Mouse (Mus musculus): ENCODE results near the gene Fndc10. TPM values are rescaled to one million over a fixed set of nuclear protein-coding genes. Genes with fewer than 3 reads are reported as not detected.
A peak's percentile ranks its signal among the peaks of the same experiment; 100 is the strongest.

Fndc10 gene
- polyA plus RNA-seq, 1 experiment from 2014 or later = 12.1 TPM

- no peak for TF ChIP-seq CTCF (IDR thresholded peaks at IDR 0.05; ENCODE audit: low read depth)
- Histone ChIP-seq H3K27me3 (ENCODE audit: insufficient read depth, low read length) (no peaks in the 10 kb centered on the region), H3K36me3 (ENCODE audit: insufficient read depth, low read length) (no peaks in the 10 kb centered on the region), H3K9ac (ENCODE audit: low read depth, low read length) (no peak overlapping the region), H3K4me2 (ENCODE audit: low read length) (no peak overlapping the region), H3K9me3 (replicated peaks; ENCODE audit: low read length) (no peaks in the 10 kb centered on the region), H3K4me3 (replicated peaks; ENCODE audit: low read depth, low read length) (no peak overlapping the region), H3K4me1 (replicated peaks; ENCODE audit: insufficient read depth, low read length) (0 out of 2 replicates have a peak, but pooled peaks cover 6% of the 10 kb centered on the region), H3K27ac (no peak overlapping the region)
- DNase-seq (ENCODE audit: low spot score) (no peak), ATAC-seq (replicated peaks; ENCODE audit: low FRiP score, low read depth) (no peak)
- WGBS = 77% methylated on average over 4 of the region's 4 CpGs
These were observed 1.5 kb downstream of the Fndc10 start for GRCm38 (mm10) chr4:155695531-155696062.

GRCm38 (mm10) chr4:155696261-155697255 is 2.4 kb downstream of the Fndc10 start:
- DNase-seq (ENCODE audit: low spot score) = no peak
- 64% methylated on average over 16 of the region's 16 CpGs for WGBS
- Histone ChIP-seq H3K36me3 (ENCODE audit: insufficient read depth, low read length) (no peaks in the 10 kb centered on the region), H3K27me3 (ENCODE audit: insufficient read depth, low read length) (no peaks in the 10 kb centered on the region), H3K4me3 (replicated peaks; ENCODE audit: low read depth, low read length) (no peak overlapping the region), H3K4me1 (replicated peaks; ENCODE audit: insufficient read depth, low read length) (0 out of 2 replicates have a peak, but pooled peaks cover 6% of the 10 kb centered on the region), H3K27ac (no peak overlapping the region), H3K4me2 (ENCODE audit: low read length) (no peak overlapping the region), H3K9me3 (replicated peaks; ENCODE audit: low read length) (no peaks in the 10 kb centered on the region), H3K9ac (ENCODE audit: low read depth, low read length) (no peak overlapping the region)
- ATAC-seq (replicated peaks; ENCODE audit: low FRiP score, low read depth) = no peak
- no peak for TF ChIP-seq CTCF (IDR thresholded peaks at IDR 0.05; ENCODE audit: low read depth)

- ATAC-seq (replicated peaks; ENCODE audit: low FRiP score, low read depth) = no peak
- Histone ChIP-seq H3K27me3 (ENCODE audit: insufficient read depth, low read length) (no peaks in the 10 kb centered on the region), H3K4me3 (replicated peaks; ENCODE audit: low read depth, low read length) (no peak overlapping the region), H3K4me2 (ENCODE audit: low read length) (no peak overlapping the region), H3K27ac (no peak overlapping the region), H3K36me3 (ENCODE audit: insufficient read depth, low read length) (no peaks in the 10 kb centered on the region), H3K9ac (ENCODE audit: low read depth, low read length) (no peak overlapping the region), H3K4me1 (replicated peaks; ENCODE audit: insufficient read depth, low read length) (no peaks in the 10 kb centered on the region), H3K9me3 (replicated peaks; ENCODE audit: low read length) (no peaks in the 10 kb centered on the region)
- peak; percentile 87 for TF ChIP-seq CTCF (IDR thresholded peaks at IDR 0.05; ENCODE audit: low read depth)
- peak; percentile 73 for DNase-seq (ENCODE audit: low spot score)
These were observed 6.3 kb downstream of the Fndc10 start for GRCm38 (mm10) chr4:155700425-155700824.

GRCm38 (mm10) chr4:155703425-155703929 is 9.3 kb downstream of the Fndc10 start:
- Histone ChIP-seq H3K9ac (ENCODE audit: low read depth, low read length) (no peak overlapping the region), H3K9me3 (replicated peaks; ENCODE audit: low read length) (no peaks in the 10 kb centered on the region), H3K36me3 (ENCODE audit: insufficient read depth, low read length) (no peaks in the 10 kb centered on the region), H3K27ac (no peak overlapping the region), H3K4me1 (replicated peaks; ENCODE audit: insufficient read depth, low read length) (0 out of 2 replicates have a peak, but pooled peaks cover 5% of the 10 kb centered on the region), H3K4me2 (ENCODE audit: low read length) (no peak overlapping the region), H3K27me3 (ENCODE audit: insufficient read depth, low read length) (no peaks in the 10 kb centered on the region), H3K4me3 (replicated peaks; ENCODE audit: low read depth, low read length) (no peak overlapping the region)
- no peak for TF ChIP-seq CTCF (IDR thresholded peaks at IDR 0.05; ENCODE audit: low read depth)
- ATAC-seq (replicated peaks; ENCODE audit: low FRiP score, low read depth) (no peak), DNase-seq (ENCODE audit: low spot score) (no peak)
- 99% methylated on average over 4 of the region's 4 CpGs for WGBS

- peak within 1 kb of the TSS; percentile 74 for H3K4me2 ChIP-seq (ENCODE audit: low read length)
- H3K27ac ChIP-seq = peak within 1 kb of the TSS; percentile 98
- 0 out of 2 replicates have a peak, but pooled peaks cover 5% of the 10 kb centered on the region for H3K4me1 ChIP-seq (replicated peaks; ENCODE audit: insufficient read depth, low read length)
- H3K27me3 ChIP-seq (ENCODE audit: insufficient read depth, low read length) = no peaks in the 10 kb centered on the region
- H3K9me3 ChIP-seq (replicated peaks; ENCODE audit: low read length) = no peaks in the 10 kb centered on the region
- H3K36me3 ChIP-seq (ENCODE audit: insufficient read depth, low read length) = no peaks in the 10 kb centered on the region
- peak within 1 kb of the TSS; percentile 94 for H3K9ac ChIP-seq (ENCODE audit: low read depth, low read length)
- peak within 1 kb of the TSS; percentile 95 for H3K4me3 ChIP-seq (replicated peaks; ENCODE audit: low read depth, low read length)
- no peak for TF ChIP-seq CTCF (IDR thresholded peaks at IDR 0.05; ENCODE audit: low read depth)
- WGBS = under 1% methylated on average over 83 of the region's 83 CpGs
- ATAC-seq (replicated peaks; ENCODE audit: low FRiP score, low read depth) (peak; percentile 95), DNase-seq (ENCODE audit: low spot score) (peak; percentile 96)
These were observed 10.8 kb downstream of the Fndc10 start, which contains the start of gene Ssu72 for GRCm38 (mm10) chr4:155704721-155705591. Gene Ssu72, plus strand, starts transcription at chr4:155704800.
